Mouse (Mus musculus): Measurements from ENCODE around the gene Atg16l1. TPM values are rescaled to one million over a fixed set of nuclear protein-coding genes. Genes with fewer than 3 reads are reported as not detected.

The Atg16l1 gene
- 53.1 TPM for polyA plus RNA-seq (2017; shearing (Covaris generic))

DNA sequence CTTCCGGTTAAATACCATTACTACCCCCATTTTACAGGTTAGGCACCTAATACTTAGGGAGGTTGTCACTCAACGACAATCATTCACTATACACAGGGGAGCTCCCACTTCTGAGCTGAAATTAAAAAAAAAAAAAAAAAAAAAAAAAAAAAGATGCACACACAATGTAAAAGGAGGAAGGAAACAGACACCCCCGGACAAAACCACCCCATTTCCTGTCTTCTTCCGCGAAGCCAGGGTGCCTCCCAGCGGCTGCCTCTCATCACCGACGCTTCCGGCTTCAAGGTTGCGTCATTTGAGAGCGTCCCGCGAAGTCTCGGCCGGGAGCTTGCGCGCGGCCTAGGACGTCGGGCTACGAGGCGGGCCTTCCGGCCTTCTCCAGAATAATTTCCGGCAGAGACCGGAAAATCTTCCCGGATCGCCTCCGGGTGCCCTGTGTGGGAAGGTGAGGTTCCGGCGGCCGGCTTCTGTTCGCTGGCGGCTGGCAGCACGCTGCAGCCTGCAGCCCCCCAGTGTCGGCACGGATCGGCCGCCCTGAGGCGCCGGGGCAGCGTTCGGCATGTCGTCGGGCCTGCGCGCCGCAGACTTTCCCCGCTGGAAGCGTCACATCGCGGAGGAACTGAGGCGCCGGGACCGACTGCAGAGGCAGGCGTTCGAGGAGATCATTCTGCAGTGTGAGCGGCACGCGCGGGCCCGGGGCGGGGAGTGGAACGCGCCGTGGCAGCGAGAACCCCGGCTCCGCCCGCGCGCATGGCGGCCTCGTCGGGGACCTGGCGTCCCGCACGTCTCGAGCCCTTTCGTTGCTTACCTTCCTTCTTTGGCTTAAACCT is at the start of gene Atg16l1:
Gene Atg16l1 (plus strand): TSS at position 230 of the 830 bp plus-strand sequence.

DNA sequence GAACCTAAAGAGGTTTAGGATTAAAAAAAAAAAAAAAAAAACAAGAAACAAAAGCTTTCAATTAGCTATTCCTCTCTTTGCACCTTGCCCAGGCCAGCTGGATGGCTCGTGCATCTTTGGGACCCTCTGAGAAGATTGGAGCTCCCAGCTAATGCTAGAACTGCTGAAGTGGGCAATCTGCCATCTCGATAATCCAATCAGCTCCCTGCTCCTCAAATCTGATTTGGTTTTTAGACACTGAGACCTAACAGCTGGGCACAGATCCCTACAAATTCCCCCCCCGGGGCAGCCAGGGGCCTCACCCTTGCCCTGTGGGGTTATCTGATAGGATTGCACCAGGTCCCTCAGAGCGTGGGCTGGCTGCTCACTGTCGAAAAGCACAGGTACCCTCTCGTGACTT is 47.9 kb downstream of the Atg16l1 start, which contains the start of gene Sag:
Gene Sag (plus strand): TSS at position 105 of the 400 bp plus-strand sequence.

Other genes starting within 250 kb of the Atg16l1 start
- gene Neu2, start 246.0 kb upstream of the Atg16l1 start, polyA plus RNA-seq (2017; shearing (Covaris generic)): not detected
- 0.13 TPM for gene Ngef, start 182.0 kb upstream of the Atg16l1 start, polyA plus RNA-seq (2017; shearing (Covaris generic))
- 213 TPM for gene Inpp5d, start 135.6 kb upstream of the Atg16l1 start, polyA plus RNA-seq (2017; shearing (Covaris generic))
- gene Sag, start 47.8 kb downstream of the Atg16l1 start, polyA plus RNA-seq (2017; shearing (Covaris generic)): 1.3 TPM
- 82.5 TPM for gene Dgkd, start 97.4 kb downstream of the Atg16l1 start, polyA plus RNA-seq (2017; shearing (Covaris generic))